Mouse (Mus musculus) liver, embryonic 14.5 days (tissue): ENCODE measurements around the gene Dnaaf3. TPM values are rescaled to one million over a fixed set of nuclear protein-coding genes. Genes with fewer than 3 reads are reported as not detected.
"Not testable (repeated sequence)": the region's sequence is repeated elsewhere in the genome, so short reads cannot be mapped to it uniquely, and the experiment has no call there.

Experiments
- ATAC-seq: fragments of 200-750 bp; cut with Nextera tagmentation; 2 replicates; pipeline ENCODE4 v1.8.0; 2017; ENCODE audit warnings: moderate number of reproducible peaks, mild to moderate bottlenecking, moderate library complexity; ENCODE audit not compliant: insufficient read depth
- DNase-seq, 3 experiments: peaks; one replicate each; pipeline ENCODE4 v3.0.0-alpha.2; 2012 to 2013; ENCODE audit warnings: low read depth in 3 of 3, low spot score in 3 of 3
- H3K27ac ChIP-seq: fragments of 300-500 bp; sonication (generic); 2 replicates; pipeline ENCODE4 v1.5.1; 2014; ENCODE audit warnings: moderate library complexity, mild to moderate bottlenecking, control low read depth, inconsistent platforms
- H3K27me3 ChIP-seq: fragments of 300-500 bp; sonication (generic); 2 replicates; pipeline ENCODE4 v1.6.1; 2014; ENCODE audit warnings: mild to moderate bottlenecking, low read length, moderate library complexity; ENCODE audit not compliant: control insufficient read depth, insufficient read depth
- H3K36me3 ChIP-seq: fragments of 300-500 bp; sonication (generic); replicated peaks from 2 replicates; pipeline ENCODE4 v1.6.1; 2014; ENCODE audit warnings: low read depth; ENCODE audit not compliant: control insufficient read depth, insufficient read depth
- H3K4me1 ChIP-seq, 2 experiments: fragments of 200-500 bp in 1 of 2; fragments of 300-500 bp in 1 of 2; sonication (generic) in 1 of 2; replicated peaks; 2 replicates each; pipeline ENCODE4 v1.6.1; 2012 to 2014; ENCODE audit warnings: antibody characterized with exemption in 1 of 2, inconsistent platforms in 1 of 2, low read length in 1 of 2; ENCODE audit not compliant: control insufficient read depth in 2 of 2, insufficient read depth in 2 of 2
- H3K4me2 ChIP-seq: fragments of 300-500 bp; sonication (generic); 2 replicates; pipeline ENCODE4 v1.6.1; 2014; ENCODE audit warnings: low read depth, mild to moderate bottlenecking, control low read depth, moderate library complexity
- H3K4me3 ChIP-seq, 2 experiments: fragments of 200-500 bp in 1 of 2; fragments of 300-500 bp in 1 of 2; sonication (generic) in 1 of 2; 2 replicates each; pipeline ENCODE4 v1.5.1; 2012 to 2014; ENCODE audit warnings: low read depth in 2 of 2, low read length in 2 of 2, mild to moderate bottlenecking in 2 of 2, control low read depth in 1 of 2, inconsistent platforms in 1 of 2, moderate library complexity in 1 of 2; ENCODE audit not compliant: insufficient read depth in 1 of 2
- H3K9ac ChIP-seq: fragments of 300-500 bp; sonication (generic); replicated peaks from 2 replicates; pipeline ENCODE4 v1.6.1; 2014; ENCODE audit warnings: mild to moderate bottlenecking, control low read depth, moderate library complexity
- H3K9me3 ChIP-seq: fragments of 300-500 bp; sonication (generic); 2 replicates; pipeline ENCODE4 v1.6.1; 2016; ENCODE audit warnings: low read length, mixed read lengths; ENCODE audit not compliant: control insufficient read depth
- CTCF ChIP-seq: IDR thresholded peaks from 2 replicates; pipeline ENCODE4 v1.5.1; 2016; ENCODE audit warnings: antibody characterized with exemption, low read depth, control low read depth
- EP300 ChIP-seq: IDR thresholded peaks from 2 replicates; pipeline ENCODE4 v1.6.1; 2016; ENCODE audit warnings: antibody characterized with exemption, low read depth
- WGBS: fragments of 180-500 bp; shearing (Covaris S2); extraction: QIAGEN DNeasy Blood & Tissue Kit; methylation state at CpG from one replicate; pipeline ENCODE4 v1.1.7; 2014; ENCODE audit not compliant: insufficient replicate concordance; 5-methylcytosine and 5-hydroxymethylcytosine counted together
- polyA plus RNA-seq, 2 experiments: library from polyadenylated mRNA; depleted of rRNA in 1 of 2; stranded (reverse) in 1 of 2; unstranded in 1 of 2; fragments of >200 nt; fragmentation: Nextera tagmentation in 1 of 2; extraction: Ambion mirVana in 1 of 2; gene quantifications; 2 replicates each; pipeline versions ENCODE4 v1.2.1 to v1.2.3; 2012 to 2014

The Dnaaf3 gene
- polyA plus RNA-seq (2012; rRNA removed) (0.39 and 0.42 TPM in 2 replicates), polyA plus RNA-seq (2014; fragmentation: Nextera tagmentation; extraction: Ambion mirVana) (0.09 TPM in 1 of 2 replicates, not detected in the other)

- H3K9me3 ChIP-seq: no peaks in the 10 kb centered on the region
- DNase-seq (peak in 1 of 3 experiments; percentile 41), ATAC-seq (peak; percentile 80)
- H3K27ac ChIP-seq: no peak within 1 kb of the TSS
- H3K9ac ChIP-seq: no peak within 1 kb of the TSS
- H3K4me1 ChIP-seq: no peaks in the 10 kb centered on the region
- H3K36me3 ChIP-seq: no peaks in the 10 kb centered on the region
- 7% methylated on average over 28 of the region's 28 CpGs for whole genome bisulfite sequencing
- H3K4me2 ChIP-seq: peak within 1 kb of the TSS; percentile 25
- H3K27me3 ChIP-seq: peaks cover 8% of the 10 kb centered on the region
- peak within 1 kb of the TSS; percentile 21 to 30; a peak in 2 of 4 replicates for H3K4me3 ChIP-seq
- TF ChIP-seq EP300 (no peak), CTCF (no peak)
Measured at GRCm38 (mm10) chr7:4532005-4532729, at the start of gene Dnaaf3. Gene Dnaaf3 (minus strand): TSS chr7:4532453.

DNA sequence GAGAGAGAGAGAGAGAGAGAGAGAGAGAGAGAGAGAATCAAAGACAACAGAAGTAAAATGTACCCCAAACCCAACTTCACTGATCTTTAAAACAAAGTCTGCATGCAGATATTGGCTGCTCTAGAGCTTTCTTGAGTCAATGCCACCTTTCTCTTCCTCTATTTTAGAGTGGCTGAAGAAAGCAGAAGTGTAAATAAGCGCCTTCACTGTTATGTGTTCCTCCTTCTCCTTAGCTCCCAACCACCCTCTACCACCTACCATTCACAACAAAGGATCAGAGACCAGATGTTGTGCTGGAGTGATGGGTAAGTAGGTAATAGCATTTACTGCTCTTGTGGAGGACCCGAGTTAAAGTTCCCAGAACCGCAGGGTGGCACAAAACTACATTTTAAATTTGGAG, 49.2 kb upstream of the Dnaaf3 start:
- H3K9ac ChIP-seq, H3K9me3 ChIP-seq, H3K27ac ChIP-seq, H3K4me3 ChIP-seq, H3K36me3 ChIP-seq, DNase-seq, ATAC-seq, H3K4me2 ChIP-seq, H3K4me1 ChIP-seq, H3K27me3 ChIP-seq: not testable (repeated sequence)
- 54% methylated on average over 3 of the region's 3 CpGs for WGBS

DNA sequence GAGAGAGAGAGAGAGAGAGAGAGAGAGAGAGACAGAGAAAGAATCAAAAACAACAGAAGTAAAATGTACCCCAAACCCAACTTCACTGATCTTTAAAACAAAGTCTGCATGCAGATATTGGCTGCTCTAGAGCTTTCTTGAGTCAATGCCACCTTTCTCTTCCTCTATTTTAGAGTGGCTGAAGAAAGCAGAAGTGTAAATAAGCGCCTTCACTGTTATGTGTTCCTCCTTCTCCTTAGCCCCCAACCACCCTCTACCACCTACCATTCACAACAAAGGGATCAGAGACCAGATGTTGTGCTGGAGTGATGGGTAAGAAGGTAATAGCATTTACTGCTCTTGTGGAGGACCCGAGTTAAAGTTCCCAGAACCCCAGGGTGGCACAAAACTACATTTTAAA, 40.1 kb upstream of the Dnaaf3 start:
- H3K4me1 ChIP-seq, H3K27me3 ChIP-seq, H3K27ac ChIP-seq, H3K9me3 ChIP-seq, H3K36me3 ChIP-seq, H3K4me3 ChIP-seq, ATAC-seq, DNase-seq, H3K9ac ChIP-seq, H3K4me2 ChIP-seq: not testable (repeated sequence)
- WGBS: 22% methylated on average over 2 of the region's 2 CpGs

DNA sequence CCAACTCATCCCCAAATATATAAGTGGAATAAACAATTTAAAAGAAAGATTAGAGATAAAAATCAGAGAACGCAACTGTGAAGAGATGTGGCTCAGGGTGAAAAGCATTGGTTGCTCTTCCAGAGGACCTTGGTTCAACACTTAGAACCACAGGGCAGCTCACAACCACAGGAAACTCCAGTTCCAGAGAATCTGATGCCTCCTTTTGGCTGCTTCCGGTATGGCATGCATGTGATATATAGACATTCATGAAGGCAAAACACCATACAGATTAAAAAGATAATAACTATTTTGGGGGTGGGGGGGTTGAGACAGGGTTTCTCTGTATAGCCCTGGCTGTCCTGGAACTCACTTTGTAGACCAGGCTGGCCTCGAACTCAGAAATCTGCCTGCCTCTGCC, 30.4 kb upstream of the Dnaaf3 start:
- H3K36me3 ChIP-seq: no peaks in the 10 kb centered on the region
- H3K4me1 ChIP-seq: no peaks in the 10 kb centered on the region
- 76% methylated on average over 3 of the region's 3 CpGs for WGBS
- no peaks in the 10 kb centered on the region for H3K27me3 ChIP-seq
- no peak overlapping the region for H3K27ac ChIP-seq
- H3K4me2 ChIP-seq: no peak overlapping the region
- no peak overlapping the region for H3K9ac ChIP-seq
- ATAC-seq: no peak
- no peak for DNase-seq
- H3K9me3 ChIP-seq: no peaks in the 10 kb centered on the region
- TF ChIP-seq EP300: no peak
- peak; percentile 16; the same call in 1 of the 2 replicates for TF ChIP-seq CTCF
- no peak overlapping the region for H3K4me3 ChIP-seq

DNA sequence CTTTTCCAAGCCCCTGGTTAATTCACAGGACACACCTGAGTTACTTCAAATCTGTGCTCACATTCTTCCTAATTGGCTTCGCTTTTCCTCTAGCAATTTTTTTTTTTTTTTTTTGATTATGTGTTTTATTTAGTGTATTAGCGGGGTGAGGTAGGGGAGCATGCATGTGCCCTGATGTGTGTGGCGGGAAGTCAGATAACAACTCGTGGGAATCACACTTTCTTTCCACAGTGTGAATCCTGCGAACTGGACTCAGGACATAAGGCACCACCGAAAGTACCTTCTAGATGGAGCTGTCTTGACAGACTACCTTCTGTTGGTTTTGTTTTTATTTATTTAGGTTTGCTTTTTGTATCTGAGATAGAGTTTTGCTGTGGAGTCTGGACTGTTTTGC, 24.9 kb upstream of the Dnaaf3 start:
- ATAC-seq: no peak
- 46% methylated on average over 6 of the region's 6 CpGs for WGBS
- no peak overlapping the region for H3K4me2 ChIP-seq
- H3K4me3 ChIP-seq: no peak overlapping the region
- H3K4me1 ChIP-seq: no peaks in the 10 kb centered on the region
- no peak for TF ChIP-seq CTCF
- TF ChIP-seq EP300: no peak
- H3K27me3 ChIP-seq: no peaks in the 10 kb centered on the region
- H3K36me3 ChIP-seq: no peaks in the 10 kb centered on the region
- H3K9ac ChIP-seq: no peak overlapping the region
- H3K27ac ChIP-seq: no peak overlapping the region
- no peak for DNase-seq
- no peaks in the 10 kb centered on the region for H3K9me3 ChIP-seq
